Mouse (Mus musculus) granulocyte monocyte progenitor cell, adult 5-6 weeks (primary cell): ENCODE results near the gene Ccl3. TPM values are rescaled to one million over a fixed set of nuclear protein-coding genes. Genes with fewer than 3 reads are reported as not detected.

Source experiments
- ATAC-seq: replicated peaks from 2 replicates; pipeline ENCODE4 v1.8.0; 2016; ENCODE audit warnings: mild to moderate bottlenecking, moderate TSS enrichment, inconsistent platforms; ENCODE audit not compliant: poor library complexity, severe bottlenecking
- total RNA-seq, 2 experiments: library from RNA; stranded (forward) in 1 of 2; stranded (reverse) in 1 of 2; fragments of 200-712, 200-1000 nt in 1 of 2; fragments of >200 nt in 1 of 2; fragmentation: Nextera tagmentation in 1 of 2; gene quantifications; 2 replicates each; pipeline ENCODE4 v1.2.3; 2014 to 2017

Gene Ccl3
- total RNA-seq (2014; fragmentation: Nextera tagmentation) (5.5 and 6.5 TPM in 2 replicates), total RNA-seq (2017) (78.6 and 86.4 TPM in 2 replicates)

GRCm38 (mm10) chr11:83649305-83649841, at the start of gene Ccl3:
Gene Ccl3 (minus strand): TSS chr11:83649355.
- peak; percentile 87 for ATAC-seq

GRCm38 (mm10) chr11:83692008-83692407, 42.9 kb upstream of the Ccl3 start:
- ATAC-seq = no peak

DNA sequence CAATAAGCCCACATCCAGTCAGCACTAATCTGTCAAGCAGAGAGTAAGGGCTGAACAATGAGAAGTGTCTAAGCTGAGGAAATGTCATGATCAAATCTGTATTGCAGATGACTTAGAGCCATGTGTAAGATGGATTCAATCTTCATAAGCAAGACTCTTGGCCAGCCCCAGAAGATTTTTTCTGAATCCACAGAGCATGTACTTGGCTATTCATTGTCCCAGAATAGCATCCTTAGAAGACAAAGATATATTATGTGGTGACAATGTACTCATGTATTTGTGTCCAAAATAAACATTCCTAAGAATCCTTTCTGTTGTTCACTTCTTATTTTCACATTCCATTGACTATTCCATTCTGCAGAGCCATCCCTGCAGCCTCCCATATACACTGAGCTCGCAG, 40.8 kb upstream of the Ccl3 start:
- no peak for ATAC-seq

- no peak for ATAC-seq
Observed at GRCm38 (mm10) chr11:83675665-83676064, 26.5 kb upstream of the Ccl3 start.

- ATAC-seq = no peak
Observed at GRCm38 (mm10) chr11:83671743-83672142, 22.6 kb upstream of the Ccl3 start.

DNA sequence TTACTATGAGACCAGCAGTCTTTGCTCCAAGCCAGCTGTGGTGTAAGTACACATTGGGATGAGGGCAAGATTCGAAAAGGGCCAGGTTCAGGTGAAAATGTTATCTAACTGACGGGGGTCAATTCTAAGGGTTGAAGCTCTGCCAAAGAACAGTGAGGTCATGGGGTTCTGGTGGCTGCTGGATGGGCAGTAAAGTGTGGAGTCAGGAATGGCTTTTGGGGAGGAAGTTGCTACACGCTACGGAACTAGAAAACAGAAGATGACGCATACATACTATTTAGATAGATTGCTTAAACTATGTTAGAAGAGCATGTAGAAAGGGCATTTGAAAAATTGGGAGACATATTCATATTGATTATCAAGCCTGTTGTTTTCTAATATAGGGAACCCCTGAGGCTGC, 14.4 kb upstream of the Ccl3 start:
- peak; percentile 67 for ATAC-seq

GRCm38 (mm10) chr11:83662204-83662603, 13.0 kb upstream of the Ccl3 start, which contains the start of gene Ccl4:
Gene Ccl4 (plus strand): TSS chr11:83662584.
- ATAC-seq = peak; percentile 81

DNA sequence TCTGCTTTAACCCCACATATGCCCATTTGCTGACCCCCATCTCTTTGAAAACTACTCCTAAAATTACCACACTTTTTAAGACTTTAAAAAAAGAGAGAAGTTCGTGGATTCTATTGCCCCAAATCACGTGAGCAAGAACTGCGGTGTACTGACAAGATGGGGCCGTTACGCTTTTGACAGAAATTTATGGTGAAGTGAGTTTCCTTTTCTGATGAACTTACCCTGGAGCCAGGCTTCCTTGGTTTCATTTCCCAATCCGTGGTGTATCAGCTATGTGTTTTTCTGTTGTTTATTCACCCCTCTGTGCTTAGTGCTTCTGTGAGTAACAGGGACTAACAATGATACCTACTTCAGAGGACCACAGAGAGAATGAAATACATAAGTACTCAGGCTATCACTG, 9.6 kb upstream of the Ccl3 start:
- ATAC-seq = peak; percentile 57

GRCm38 (mm10) chr11:83657508-83657907, 8.4 kb upstream of the Ccl3 start:
- ATAC-seq = 0 out of 2 replicates have a peak, but pooled peaks have one; percentile 24

- ATAC-seq = no peak
Observed at GRCm38 (mm10) chr11:83654606-83655005, 5.5 kb upstream of the Ccl3 start.

- no peak for ATAC-seq
Observed at GRCm38 (mm10) chr11:83646356-83647149, 2.6 kb downstream of the Ccl3 start.

- no peak for ATAC-seq
Observed at GRCm38 (mm10) chr11:83645521-83645920, 3.6 kb downstream of the Ccl3 start, which contains the start of gene Rpl9-ps1. Gene Rpl9-ps1 (minus strand): TSS chr11:83645621.

GRCm38 (mm10) chr11:83641216-83641615, 7.9 kb downstream of the Ccl3 start:
- peak; percentile 27 for ATAC-seq

GRCm38 (mm10) chr11:83640141-83640540, 9.0 kb downstream of the Ccl3 start:
- peak; percentile 92 for ATAC-seq

DNA sequence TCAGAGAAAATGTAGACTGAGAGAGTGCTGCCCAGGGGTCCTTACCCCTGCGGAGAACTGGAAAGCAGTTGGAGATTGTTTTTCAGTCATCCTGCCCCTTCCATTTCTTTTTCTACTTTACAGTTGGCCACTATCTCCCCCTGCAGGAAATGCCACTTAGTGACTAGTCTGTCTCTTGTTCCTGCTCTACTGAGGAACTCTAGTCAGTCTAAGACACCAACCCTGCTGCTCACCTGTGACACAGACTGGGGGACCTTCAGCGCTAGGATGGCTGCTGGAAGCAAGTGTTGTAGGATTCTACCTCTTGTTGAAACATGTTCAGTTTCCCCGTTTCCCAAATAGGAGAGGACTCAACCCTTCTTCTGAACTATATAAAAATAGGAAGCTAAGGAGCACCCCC, 9.6 kb downstream of the Ccl3 start:
- peak; percentile 29 for ATAC-seq

GRCm38 (mm10) chr11:83638934-83639333, 10.2 kb downstream of the Ccl3 start:
- no peak for ATAC-seq

DNA sequence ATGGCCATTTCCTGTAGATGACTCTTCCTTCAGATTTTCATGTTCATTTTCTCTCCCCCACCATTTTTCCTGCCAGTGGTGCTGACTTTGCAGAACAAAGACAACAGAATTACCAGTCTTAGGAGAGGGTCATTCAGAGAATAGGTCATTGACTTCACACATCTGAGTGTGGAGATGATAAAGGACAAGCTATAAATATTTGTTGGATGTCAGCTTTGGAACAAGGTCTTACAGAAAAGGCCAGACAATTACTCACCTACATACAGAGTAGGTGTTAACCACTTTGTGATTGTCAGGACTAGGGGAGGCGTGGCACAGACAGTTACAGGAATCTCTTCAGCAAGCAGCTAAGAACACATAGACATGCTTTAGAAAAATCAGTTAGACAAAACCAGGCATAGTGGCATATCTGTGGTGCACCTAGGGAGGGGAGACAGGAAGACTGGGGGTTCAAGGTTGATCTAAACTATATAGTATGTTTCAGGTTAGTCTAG, 12.4 kb downstream of the Ccl3 start:
- ATAC-seq = no peak

DNA sequence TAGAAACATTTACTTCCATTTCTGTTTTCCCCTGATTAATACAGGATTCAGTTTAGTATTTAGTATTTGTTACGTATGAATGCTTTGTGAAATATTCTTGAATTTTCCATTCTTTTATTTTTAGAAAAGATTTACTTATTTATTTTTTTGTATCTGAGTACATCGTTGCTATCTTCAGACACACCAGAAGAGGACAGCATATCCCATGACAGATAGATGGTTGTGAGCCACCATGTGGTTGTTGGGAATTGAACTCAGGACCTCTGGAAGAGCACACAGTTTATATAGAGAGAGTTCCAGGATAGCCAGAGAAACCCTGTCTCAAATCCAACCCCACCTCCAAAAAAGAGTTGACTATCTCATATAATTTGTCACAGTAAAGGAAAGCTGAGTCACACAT, 14.3 kb downstream of the Ccl3 start:
- no peak for ATAC-seq

- ATAC-seq = no peak
Observed at GRCm38 (mm10) chr11:83634425-83634824, 14.7 kb downstream of the Ccl3 start.

DNA sequence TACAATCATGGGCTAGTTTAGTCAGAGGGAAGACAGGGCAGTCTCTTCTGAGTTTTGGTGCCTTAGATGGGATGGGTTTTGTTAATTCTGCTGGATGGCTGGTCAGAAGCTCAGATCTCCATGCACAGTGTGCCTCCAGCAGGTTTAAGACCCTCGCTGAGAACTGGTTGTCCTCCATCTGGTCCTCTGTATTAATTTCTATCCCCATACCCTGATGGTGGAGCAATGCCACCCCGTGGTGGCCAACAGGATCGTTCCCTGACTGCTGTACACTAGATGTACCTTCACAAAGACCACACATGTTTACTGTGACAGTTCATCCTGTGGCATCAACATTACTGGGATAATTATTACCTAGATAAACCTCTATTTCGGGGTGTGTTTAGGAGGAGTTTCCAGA, 16.4 kb downstream of the Ccl3 start:
- peak; percentile 59 for ATAC-seq

DNA sequence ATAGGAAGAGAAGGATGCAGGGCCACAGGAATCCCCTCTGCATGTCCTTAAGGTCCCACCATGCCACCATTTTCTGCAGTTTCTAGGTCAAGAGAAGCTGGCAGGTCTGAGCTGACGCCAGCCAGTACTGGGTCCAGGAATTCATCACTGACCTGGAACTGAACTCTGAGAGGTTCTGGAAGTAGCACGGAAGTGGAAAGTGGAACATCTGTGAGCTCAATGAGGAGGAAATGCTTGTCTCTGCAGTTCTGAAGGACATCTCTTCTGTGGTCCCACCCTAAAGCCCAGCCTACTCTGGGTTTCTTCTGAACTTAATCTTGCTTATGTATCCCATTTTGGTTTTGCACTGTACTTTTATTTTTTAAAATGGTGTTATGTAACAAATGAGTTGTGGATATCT, 18.1 kb downstream of the Ccl3 start:
- ATAC-seq = no peak

GRCm38 (mm10) chr11:83630630-83631029, 18.5 kb downstream of the Ccl3 start:
- ATAC-seq = no peak
